Mouse (Mus musculus): ENCODE results near the gene Fkbp5. TPM values are rescaled to one million over a fixed set of nuclear protein-coding genes. Genes with fewer than 3 reads are reported as not detected.

The Fkbp5 gene
- polyA plus RNA-seq, 1 experiment from 2014 or later, result 10.8 TPM

- ATAC-seq (ENCODE audit: low read depth) (no peak), DNase-seq (no peak)
- Histone ChIP-seq H3K36me3 (no peaks in the 10 kb centered on the region), H3K4me2 (no peak overlapping the region), H3K4me3 (replicated peaks) (no peak overlapping the region), H3K27me3 (peaks cover 64% of the 10 kb centered on the region), H3K9me3 (replicated peaks) (no peaks in the 10 kb centered on the region), H3K4me1 (replicated peaks) (peaks cover 61% of the 10 kb centered on the region), H3K9ac (no peak overlapping the region), H3K27ac (peak overlapping the region; percentile 58)
- 17% methylated on average over 7 of the region's 7 CpGs for WGBS (ENCODE audit: insufficient replicate concordance)
Measured at GRCm38 (mm10) chr17:28513844-28514243, 3.5 kb downstream of the Fkbp5 start.

DNA sequence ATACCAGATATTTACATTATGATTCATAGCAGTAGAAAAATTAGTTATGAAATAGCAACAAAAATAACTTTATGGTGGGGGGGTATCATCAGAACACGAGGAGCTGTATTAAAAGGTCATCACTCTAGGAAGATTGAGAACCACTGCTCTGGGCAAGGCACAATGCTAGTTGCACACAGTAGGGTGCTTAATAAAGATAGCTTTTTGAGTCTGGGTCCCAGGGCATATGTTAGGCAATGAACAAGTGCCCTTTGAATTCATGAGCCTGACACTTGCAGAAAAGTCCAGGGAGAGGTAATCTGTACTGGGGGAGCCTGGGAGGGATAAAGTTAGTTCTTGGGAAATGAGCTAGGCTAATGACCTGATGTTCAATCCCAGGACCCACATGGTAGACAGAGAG lies 4.0 kb downstream of the Fkbp5 start:
- 40% methylated on average over 1 of the region's 1 CpGs for WGBS (ENCODE audit: insufficient replicate concordance)
- peaks cover 56% of the 10 kb centered on the region for H3K4me1 ChIP-seq (replicated peaks)
- peaks cover 59% of the 10 kb centered on the region for H3K27me3 ChIP-seq
- H3K4me3 ChIP-seq (replicated peaks), result no peak overlapping the region
- ATAC-seq (ENCODE audit: low read depth), result no peak
- H3K9ac ChIP-seq, result no peak overlapping the region
- H3K9me3 ChIP-seq (replicated peaks), result no peaks in the 10 kb centered on the region
- peak overlapping the region; percentile 58 for H3K27ac ChIP-seq
- H3K4me2 ChIP-seq, result no peak overlapping the region
- H3K36me3 ChIP-seq, result no peaks in the 10 kb centered on the region
- no peak for DNase-seq

- Histone ChIP-seq H3K27ac (peak overlapping the region; percentile 8), H3K27me3 (peaks cover 52% of the 10 kb centered on the region), H3K36me3 (no peaks in the 10 kb centered on the region), H3K9ac (no peak overlapping the region), H3K4me2 (no peak overlapping the region), H3K9me3 (replicated peaks) (no peaks in the 10 kb centered on the region), H3K4me3 (replicated peaks) (no peak overlapping the region), H3K4me1 (replicated peaks) (peaks cover 50% of the 10 kb centered on the region)
- ATAC-seq (ENCODE audit: low read depth), result peak; percentile 38; the same call in 1 of the 2 replicates
- 48% methylated on average over 6 of the region's 6 CpGs for whole genome bisulfite sequencing (ENCODE audit: insufficient replicate concordance)
- no peak for DNase-seq
Measured at GRCm38 (mm10) chr17:28512696-28513095, 4.6 kb downstream of the Fkbp5 start.

- Histone ChIP-seq H3K27me3 (peaks cover 44% of the 10 kb centered on the region), H3K4me2 (no peak overlapping the region)
Measured at GRCm38 (mm10) chr17:28511616-28512541, 5.4 kb downstream of the Fkbp5 start.

GRCm38 (mm10) chr17:28510445-28511342 lies 6.6 kb downstream of the Fkbp5 start:
- 6% methylated on average over 28 of the region's 28 CpGs for WGBS (ENCODE audit: insufficient replicate concordance)
- Histone ChIP-seq H3K27ac (peak overlapping the region; percentile 29; the same call in 1 of the 2 replicates), H3K9me3 (replicated peaks) (no peaks in the 10 kb centered on the region), H3K36me3 (no peaks in the 10 kb centered on the region), H3K4me1 (replicated peaks) (peaks cover 47% of the 10 kb centered on the region), H3K27me3 (peaks cover 32% of the 10 kb centered on the region), H3K4me3 (replicated peaks) (no peak overlapping the region), H3K4me2 (peak overlapping the region; percentile 41), H3K9ac (no peak overlapping the region)
- DNase-seq, result no peak
- no peak for ATAC-seq (ENCODE audit: low read depth)

More at GRCm38 (mm10) chr17:28511616-28512541, 5.4 kb downstream of the Fkbp5 start:
- Histone ChIP-seq H3K4me3 (replicated peaks) (no peak overlapping the region), H3K9ac (no peak overlapping the region), H3K27ac (no peak overlapping the region), H3K9me3 (replicated peaks) (no peaks in the 10 kb centered on the region), H3K36me3 (no peaks in the 10 kb centered on the region), H3K4me1 (replicated peaks) (peaks cover 52% of the 10 kb centered on the region)
- ATAC-seq (ENCODE audit: low read depth) (no peak), DNase-seq (no peak)
- 20% methylated on average over 9 of the region's 9 CpGs for WGBS (ENCODE audit: insufficient replicate concordance)

- Histone ChIP-seq H3K4me1 (replicated peaks) (peaks cover 22% of the 10 kb centered on the region), H3K4me3 (replicated peaks) (no peak overlapping the region), H3K9me3 (replicated peaks) (no peaks in the 10 kb centered on the region), H3K4me2 (no peak overlapping the region), H3K36me3 (no peaks in the 10 kb centered on the region), H3K9ac (no peak overlapping the region), H3K27me3 (peaks cover 17% of the 10 kb centered on the region), H3K27ac (no peak overlapping the region)
- no peak for ATAC-seq (ENCODE audit: low read depth)
- WGBS (ENCODE audit: insufficient replicate concordance), result 10% methylated on average over 5 of the region's 5 CpGs
- no peak for DNase-seq
Measured at GRCm38 (mm10) chr17:28507496-28507895, 9.8 kb downstream of the Fkbp5 start.

DNA sequence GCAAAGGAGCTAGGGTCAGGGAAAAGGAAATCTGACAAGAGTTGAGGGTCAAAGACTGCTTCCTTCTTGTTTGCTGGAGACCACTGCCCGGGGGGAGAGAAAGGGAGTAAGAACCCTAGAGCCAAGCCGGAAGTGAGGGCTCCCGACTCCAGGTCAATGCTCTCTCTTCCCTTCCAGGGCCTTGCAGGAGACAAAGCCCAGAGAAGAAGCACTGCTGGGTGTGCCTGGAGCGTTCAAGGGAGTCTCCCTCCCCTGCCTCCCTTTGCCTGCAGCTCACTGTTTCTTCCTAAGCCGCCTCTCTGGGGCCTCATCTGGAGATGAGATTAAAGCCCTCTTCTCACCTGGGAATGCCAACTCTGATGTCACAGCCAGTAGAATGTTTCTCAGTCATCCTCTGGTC lies 10.4 kb downstream of the Fkbp5 start:
- Histone ChIP-seq H3K27me3 (peaks cover 12% of the 10 kb centered on the region), H3K9ac (no peak overlapping the region), H3K9me3 (replicated peaks) (no peaks in the 10 kb centered on the region), H3K27ac (no peak overlapping the region), H3K4me1 (replicated peaks) (peaks cover 16% of the 10 kb centered on the region), H3K4me3 (replicated peaks) (no peak overlapping the region), H3K36me3 (no peaks in the 10 kb centered on the region), H3K4me2 (no peak overlapping the region)
- DNase-seq (no peak), ATAC-seq (ENCODE audit: low read depth) (no peak)
- WGBS (ENCODE audit: insufficient replicate concordance), result 32% methylated on average over 5 of the region's 5 CpGs

- no peaks in the 10 kb centered on the region for H3K36me3 ChIP-seq
- no peak overlapping the region for H3K4me2 ChIP-seq
- ATAC-seq (ENCODE audit: low read depth) (no peak), DNase-seq (no peak)
- H3K4me1 ChIP-seq (replicated peaks), result peaks cover 9% of the 10 kb centered on the region
- H3K9ac ChIP-seq, result no peak overlapping the region
- WGBS (ENCODE audit: insufficient replicate concordance), result 78% methylated on average over 4 of the region's 4 CpGs
- H3K27ac ChIP-seq, result no peak overlapping the region
- peaks cover 7% of the 10 kb centered on the region for H3K27me3 ChIP-seq
- no peak overlapping the region for H3K4me3 ChIP-seq (replicated peaks)
- H3K9me3 ChIP-seq (replicated peaks), result no peaks in the 10 kb centered on the region
Measured at GRCm38 (mm10) chr17:28505591-28505990, 11.7 kb downstream of the Fkbp5 start.

DNA sequence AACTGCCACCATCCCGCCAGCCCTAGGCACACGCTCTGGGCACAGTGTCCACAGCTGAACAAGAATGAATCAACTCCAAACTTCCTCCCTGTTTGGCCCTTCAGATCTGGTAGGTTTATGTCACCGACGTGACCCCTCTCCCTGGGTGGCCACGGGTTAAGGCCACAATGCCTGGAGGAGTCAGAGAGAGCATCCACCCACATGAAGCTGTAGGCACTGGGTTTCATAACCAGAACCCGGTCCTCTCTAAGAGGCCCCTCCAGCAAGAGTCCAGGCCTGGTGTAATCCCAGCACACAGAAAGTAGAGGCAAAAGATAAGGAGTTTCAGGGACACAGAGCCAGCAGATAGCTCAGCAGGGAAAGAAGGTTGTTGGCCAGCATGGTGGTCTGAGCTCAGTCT lies 13.1 kb downstream of the Fkbp5 start:
- no peaks in the 10 kb centered on the region for H3K9me3 ChIP-seq (replicated peaks)
- H3K9ac ChIP-seq, result no peak overlapping the region
- 68% methylated on average over 6 of the region's 6 CpGs for WGBS (ENCODE audit: insufficient replicate concordance)
- H3K27ac ChIP-seq, result no peak overlapping the region
- no peaks in the 10 kb centered on the region for H3K27me3 ChIP-seq
- DNase-seq, result no peak
- H3K36me3 ChIP-seq, result no peaks in the 10 kb centered on the region
- H3K4me2 ChIP-seq, result no peak overlapping the region
- H3K4me3 ChIP-seq (replicated peaks), result no peak overlapping the region
- ATAC-seq (ENCODE audit: low read depth), result no peak
- peaks cover 6% of the 10 kb centered on the region for H3K4me1 ChIP-seq (replicated peaks)

- H3K4me1 ChIP-seq (replicated peaks), result peaks cover 2% of the 10 kb centered on the region
- DNase-seq (no peak), ATAC-seq (ENCODE audit: low read depth) (no peak)
- H3K27ac ChIP-seq, result no peak overlapping the region
- H3K4me3 ChIP-seq (replicated peaks), result no peak overlapping the region
- H3K9me3 ChIP-seq (replicated peaks), result no peaks in the 10 kb centered on the region
- H3K27me3 ChIP-seq, result no peaks in the 10 kb centered on the region
- no peak overlapping the region for H3K9ac ChIP-seq
- H3K4me2 ChIP-seq, result no peak overlapping the region
- H3K36me3 ChIP-seq, result no peaks in the 10 kb centered on the region
- WGBS (ENCODE audit: insufficient replicate concordance), result 25% methylated on average over 7 of the region's 7 CpGs
Measured at GRCm38 (mm10) chr17:28502196-28502821, 15.0 kb downstream of the Fkbp5 start.

GRCm38 (mm10) chr17:28500465-28500864 lies 16.9 kb downstream of the Fkbp5 start:
- no peaks in the 10 kb centered on the region for H3K4me1 ChIP-seq (replicated peaks)
- 60% methylated on average over 3 of the region's 3 CpGs for WGBS (ENCODE audit: insufficient replicate concordance)
- H3K9ac ChIP-seq, result no peak overlapping the region
- H3K27ac ChIP-seq, result no peak overlapping the region
- H3K4me3 ChIP-seq (replicated peaks), result no peak overlapping the region
- no peaks in the 10 kb centered on the region for H3K36me3 ChIP-seq
- no peaks in the 10 kb centered on the region for H3K9me3 ChIP-seq (replicated peaks)
- ATAC-seq (ENCODE audit: low read depth) (no peak), DNase-seq (no peak)
- H3K27me3 ChIP-seq, result no peaks in the 10 kb centered on the region
- H3K4me2 ChIP-seq, result no peak overlapping the region
